In the genomic region with DNA sequence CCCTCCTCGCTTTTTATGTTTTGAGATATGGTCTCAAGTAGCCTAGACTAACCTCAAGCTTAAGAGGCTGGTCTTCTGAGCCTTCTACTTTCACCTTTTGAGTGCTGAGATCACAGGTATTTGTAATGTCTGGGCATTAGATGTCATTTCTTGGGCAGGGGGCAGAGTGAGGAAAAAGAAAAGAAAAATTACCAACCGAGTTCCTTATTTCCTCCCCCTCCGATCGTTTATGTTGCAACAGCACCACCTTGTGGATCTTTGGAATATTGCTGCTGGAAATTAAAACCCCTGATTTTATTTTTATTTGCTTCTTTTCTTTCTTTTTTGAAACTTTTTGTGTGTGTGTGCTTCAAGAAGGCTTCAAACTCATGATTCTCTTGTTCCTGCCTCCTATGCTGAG, we compare ENCODE assay signal across 8 mouse cellular contexts. TPM values are rescaled to one million over a fixed set of nuclear protein-coding genes. Genes with fewer than 3 reads are reported as not detected.
DNase-seq lines count a peak whose midpoint lies in the region; ATAC-seq and TF ChIP-seq lines count a peak whose summit lies in the region.
"Had no signal": no experiment of that assay in that cellular context is flagged by ENCODE, and none has a peak within 500 bp of the region (broad histone marks: within the 10 kb centered on the region; RNA-seq: fewer than 3 reads in every experiment).

No protein-coding gene starts in this region.

- peaks cover 43% of the 10 kb centered on the region for H3K36me3 ChIP-seq in ES-E14 (ENCODE audit: control insufficient read depth, insufficient read depth, low read length, poor library complexity, severe bottlenecking)
- peaks cover 35% of the 10 kb centered on the region for H3K36me3 ChIP-seq in intestine, postnatal 0 days (ENCODE audit: control insufficient read depth, insufficient read depth)
- H3K36me3 ChIP-seq in midbrain, postnatal 0 days (ENCODE audit: insufficient read depth, low read length): peaks cover 15% of the 10 kb centered on the region; the same call in 1 of the 2 replicates

- intact Hi-C loops in left cerebral cortex, postnatal 10 days (cut with DNase I): loop anchor here (2.0 to 10.0 kb wide), 3 partner anchors 51 to 313 kb away; no protein-coding TSS in a partner anchor

- ATAC-seq in intestine, postnatal 0 days: no peak
- ATAC-seq in midbrain, postnatal 0 days (ENCODE audit: low FRiP score): no peak

- TF ChIP-seq POLR2A in brain, embryonic 14.5 days (IDR thresholded peaks at IDR 0.05; ENCODE audit: borderline replicate concordance, extremely low read depth, insufficient read depth, insufficient read length, poor library complexity, severe bottlenecking): no peak

- H3K27me3 ChIP-seq in intestine, postnatal 0 days (replicated peaks; ENCODE audit: control insufficient read depth, insufficient read depth, low read length): no peaks in the 10 kb centered on the region
- H3K27me3 ChIP-seq in midbrain, postnatal 0 days (ENCODE audit: insufficient read depth, low read length): no peaks in the 10 kb centered on the region
- H3K27me3 ChIP-seq: liver, embryonic 13.5 days had no signal

- no peak overlapping the region for H3K4me3 ChIP-seq in ES-E14 (ENCODE audit: insufficient read depth in 1 of 2, low read depth in 1 of 2, low read length in 2 of 2, poor library complexity in 1 of 2, severe bottlenecking in 1 of 2)
- no peak overlapping the region for H3K4me3 ChIP-seq in intestine, postnatal 0 days (ENCODE audit: low read depth, low read length)
- no peak overlapping the region for H3K4me3 ChIP-seq in midbrain, postnatal 0 days (ENCODE audit: low read depth, low read length)
- H3K4me3 ChIP-seq: liver, embryonic 13.5 days had no signal

- no peak overlapping the region for H3K9ac ChIP-seq in ES-E14 (ENCODE audit: insufficient read depth, low read depth, low read length, poor library complexity, severe bottlenecking)
- no peak overlapping the region for H3K9ac ChIP-seq in intestine, postnatal 0 days (ENCODE audit: low read depth, low read length)
- H3K9ac ChIP-seq in midbrain, postnatal 0 days (replicated peaks; ENCODE audit: low read length, poor library complexity, severe bottlenecking): no peak overlapping the region
- H3K9ac ChIP-seq: liver, embryonic 13.5 days had no signal

- no peaks in the 10 kb centered on the region for H3K4me1 ChIP-seq in ES-E14 (ENCODE audit: control insufficient read depth in 2 of 2, insufficient read depth in 2 of 2, low read length in 2 of 2, poor library complexity in 1 of 2)
- 0 out of 2 replicates have a peak, but pooled peaks cover 3% of the 10 kb centered on the region for H3K4me1 ChIP-seq in intestine, postnatal 0 days (replicated peaks; ENCODE audit: control insufficient read depth, insufficient read depth, low read length)
- H3K4me1 ChIP-seq in midbrain, postnatal 0 days (ENCODE audit: insufficient read depth, low read length): no peaks in the 10 kb centered on the region

- in situ Hi-C loops in ES-E14 (cut with MboI; ENCODE audit: low sequenced_read_pairs in 2 of 2, unreplicated experiment in 2 of 2): no loop called here

- H3K9me3 ChIP-seq in ES-E14 (ENCODE audit: control insufficient read depth, insufficient read depth, low read depth, low read length): no peaks in the 10 kb centered on the region
- no peaks in the 10 kb centered on the region for H3K9me3 ChIP-seq in intestine, postnatal 0 days (ENCODE audit: control insufficient read depth)
- H3K9me3 ChIP-seq in midbrain, postnatal 0 days (ENCODE audit: low read length): no peaks in the 10 kb centered on the region
- H3K9me3 ChIP-seq: liver, embryonic 13.5 days had no signal

- H3K27ac ChIP-seq in ES-E14 (ENCODE audit: insufficient read depth, low read depth, low read length, poor library complexity, severe bottlenecking): no peak overlapping the region
- H3K27ac ChIP-seq in intestine, postnatal 0 days (ENCODE audit: low read depth, low read length): no peak overlapping the region
- no peak overlapping the region for H3K27ac ChIP-seq in midbrain, postnatal 0 days (ENCODE audit: low read depth, low read length)
- H3K27ac ChIP-seq: liver, embryonic 13.5 days had no signal

- DNase-seq in layer of hippocampus, postnatal 10 days (ENCODE audit: low spot score in 2 of 2): peak; percentile 44 to 52
- no peak for DNase-seq in layer of hippocampus, adult 11-12 months (ENCODE audit: low spot score)
- DNase-seq in ES-E14 (ENCODE audit: low read depth, low spot score): no peak
- DNase-seq in brain, embryonic 14.5 days (ENCODE audit: low read depth): peak; percentile 66
- peak; percentile 56 for DNase-seq in midbrain, postnatal 0 days (ENCODE audit: low spot score)
- no peak for DNase-seq in left cerebral cortex, postnatal 10 days (ENCODE audit: extremely low spot score in 1 of 2, low spot score in 2 of 2)
- DNase-seq: liver, embryonic 13.5 days had no signal

- TF ChIP-seq CTCF in brain, embryonic 14.5 days (IDR thresholded peaks at IDR 0.05; ENCODE audit: borderline replicate concordance, extremely low read depth, insufficient read depth, insufficient read length): peak; percentile 61; the same call in 1 of the 2 replicates
- peak; percentile 85 for TF ChIP-seq CTCF in intestine, postnatal 0 days (IDR thresholded peaks at IDR 0.05; ENCODE audit: low read depth)
- peak; percentile 90 for TF ChIP-seq CTCF in midbrain, postnatal 0 days (IDR thresholded peaks at IDR 0.05)

- WGBS in intestine, postnatal 0 days: 23% methylated on average over 4 of the region's 4 CpGs
- 27% methylated on average over 4 of the region's 4 CpGs for WGBS in midbrain, postnatal 0 days

- H3K4me2 ChIP-seq in intestine, postnatal 0 days (replicated peaks; ENCODE audit: low read depth): no peak overlapping the region; the same call in 1 of the 2 replicates
- H3K4me2 ChIP-seq in midbrain, postnatal 0 days (ENCODE audit: low read depth, low read length, poor library complexity, severe bottlenecking): no peak overlapping the region
- H3K4me2 ChIP-seq: liver, embryonic 13.5 days had no signal

TF ChIP-seq in ES-E14, 5 proteins besides CTCF, POLR2A, EP300 and RAD21:
- TF ChIP-seq ZC3H11A (IDR thresholded peaks at IDR 0.05; ENCODE audit: borderline replicate concordance, low read depth, low read length) (peak; percentile 64; the same call in 1 of the 2 replicates), HCFC1 (IDR thresholded peaks at IDR 0.05; ENCODE audit: borderline replicate concordance, insufficient read depth, low read length) (no peak)

RNA-seq across cellular contexts. Expression of a gene that starts 9.6 kb away (rescaled TPM):
- total RNA-seq in layer of hippocampus, postnatal 10 days (2021): 100 to 1,000 TPM; 117 to 126 TPM
- 165 and 262 TPM in 2 replicates for total RNA-seq in ES-E14 (2012; rRNA removed)
- polyA plus RNA-seq in brain, embryonic 14.5 days (2012; rRNA removed): 121 and 140 TPM in 2 replicates
- 194 and 204 TPM in 2 replicates for polyA plus RNA-seq in intestine, postnatal 0 days (2015; fragmentation: Nextera tagmentation; extraction: Ambion mirVana)
- total RNA-seq in midbrain, postnatal 0 days (2014; rRNA removed): 88.8 and 111 TPM in 2 replicates
- polyA plus RNA-seq in midbrain, postnatal 0 days (2015; fragmentation: Nextera tagmentation; extraction: Ambion mirVana): 172 and 184 TPM in 2 replicates
- 100 to 1,000 TPM; 121 to 129 TPM for total RNA-seq in left cerebral cortex, postnatal 10 days (2021)

RNA-seq across cellular contexts. Expression of a gene that starts 22.1 kb away (rescaled TPM):
- total RNA-seq in layer of hippocampus, postnatal 10 days (2021): 100 to 1,000 TPM; 127 TPM
- total RNA-seq in ES-E14 (2012; rRNA removed): 145 and 158 TPM in 2 replicates
- 126 and 128 TPM in 2 replicates for polyA plus RNA-seq in brain, embryonic 14.5 days (2012; rRNA removed)
- 105 and 111 TPM in 2 replicates for polyA plus RNA-seq in intestine, postnatal 0 days (2015; fragmentation: Nextera tagmentation; extraction: Ambion mirVana)
- 141 and 167 TPM in 2 replicates for total RNA-seq in midbrain, postnatal 0 days (2014; rRNA removed)
- polyA plus RNA-seq in midbrain, postnatal 0 days (2015; fragmentation: Nextera tagmentation; extraction: Ambion mirVana): 192 and 197 TPM in 2 replicates
- 100 to 1,000 TPM; 133 to 136 TPM for total RNA-seq in left cerebral cortex, postnatal 10 days (2021)

RNA-seq across cellular contexts. Expression of a gene that starts 37.3 kb away (rescaled TPM):
- total RNA-seq in layer of hippocampus, postnatal 10 days (2021): 10 to 100 TPM; 30.8 to 34.4 TPM
- 33.5 and 42.8 TPM in 2 replicates for total RNA-seq in ES-E14 (2012; rRNA removed)
- polyA plus RNA-seq in brain, embryonic 14.5 days (2012; rRNA removed): 42.7 and 49.4 TPM in 2 replicates
- 22.2 and 24.7 TPM in 2 replicates for polyA plus RNA-seq in intestine, postnatal 0 days (2015; fragmentation: Nextera tagmentation; extraction: Ambion mirVana)
- total RNA-seq in midbrain, postnatal 0 days (2014; rRNA removed): 59.9 and 76.1 TPM in 2 replicates
- 28.5 and 28.8 TPM in 2 replicates for polyA plus RNA-seq in midbrain, postnatal 0 days (2015; fragmentation: Nextera tagmentation; extraction: Ambion mirVana)
- 10 to 100 TPM; 28.5 to 36.6 TPM for total RNA-seq in left cerebral cortex, postnatal 10 days (2021)

RNA-seq across cellular contexts. Expression of a gene that starts 57.1 kb away (rescaled TPM):
- total RNA-seq in layer of hippocampus, postnatal 10 days (2021): 1 to 10 TPM; 6.6 to 8.8 TPM
- total RNA-seq in ES-E14 (2012; rRNA removed): 13.3 and 13.4 TPM in 2 replicates
- polyA plus RNA-seq in brain, embryonic 14.5 days (2012; rRNA removed): 5.4 and 7.9 TPM in 2 replicates
- 14.7 and 16.9 TPM in 2 replicates for polyA plus RNA-seq in intestine, postnatal 0 days (2015; fragmentation: Nextera tagmentation; extraction: Ambion mirVana)
- total RNA-seq in midbrain, postnatal 0 days (2014; rRNA removed): 21.4 and 27.4 TPM in 2 replicates
- 18.6 and 19.2 TPM in 2 replicates for polyA plus RNA-seq in midbrain, postnatal 0 days (2015; fragmentation: Nextera tagmentation; extraction: Ambion mirVana)
- 1 to 10 TPM; 7.0 to 7.4 TPM for total RNA-seq in left cerebral cortex, postnatal 10 days (2021)

Comparison
In these comparisons a context has a peak if more than half of its experiments do, and no peak if none do; other contexts are left out.
1. DNase-seq: peak in layer of hippocampus, postnatal 10 days (2 of 2), brain, embryonic 14.5 days (single experiment) and midbrain, postnatal 0 days (single experiment); none in layer of hippocampus, adult 11-12 months (single experiment), ES-E14 (single experiment) and left cerebral cortex, postnatal 10 days (0 of 2).
2. Peak in every context shown above with its lines, with median percentiles within 50 percentile points of each other: CTCF ChIP-seq.